8 mouse cellular contexts compared by ENCODE assay signal in the genomic region with DNA sequence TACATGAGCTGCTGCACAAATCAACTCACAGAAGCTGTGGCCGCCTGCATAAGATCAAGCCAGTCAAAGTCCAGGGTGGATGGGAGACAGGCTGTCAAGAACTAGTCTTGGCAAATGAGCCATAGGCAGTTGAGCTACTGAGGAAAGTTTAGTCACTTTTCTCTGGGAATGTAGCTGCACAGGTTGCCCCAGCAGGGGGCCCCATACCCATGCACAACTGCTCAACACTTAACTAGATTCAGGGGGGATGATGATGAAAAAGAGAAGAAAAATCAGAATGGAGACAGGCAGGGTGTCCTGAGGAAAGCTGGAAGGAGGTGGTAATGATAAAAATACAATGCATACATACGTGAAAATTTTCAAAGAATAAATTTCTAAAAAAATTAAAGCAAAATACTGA. TPM values are rescaled to one million over a fixed set of nuclear protein-coding genes. Genes with fewer than 3 reads are reported as not detected.
A peak's percentile ranks its signal among the peaks of the same experiment; 100 is the strongest.
DNase-seq lines count a peak whose midpoint lies in the region; ATAC-seq and TF ChIP-seq lines count a peak whose summit lies in the region.

No protein-coding gene starts in this region.

- intact Hi-C loops in left cerebral cortex, postnatal 14 days (cut with DNase I): loop anchor here (5.0 kb wide), 1 partner anchor 44 kb away; the partner anchor contains the start of gene Ralgapa1

- peaks cover 24% of the 10 kb centered on the region for H3K36me3 ChIP-seq in heart, embryonic 15.5 days
- peaks cover 24% of the 10 kb centered on the region for H3K36me3 ChIP-seq in heart, embryonic 12.5 days
- peaks cover 26% of the 10 kb centered on the region for H3K36me3 ChIP-seq in embryonic facial prominence, embryonic 10.5 days (replicated peaks)
- peaks cover 9% of the 10 kb centered on the region; the same call in 1 of the 2 replicates for H3K36me3 ChIP-seq in stomach, postnatal 0 days (ENCODE audit: control insufficient read depth, insufficient read depth, low read length)

- no peak for TF ChIP-seq EP300 in stomach, postnatal 0 days (optimal IDR thresholded peaks at IDR 0.05)

- no peaks in the 10 kb centered on the region for H3K4me1 ChIP-seq in heart, embryonic 15.5 days (replicated peaks)
- H3K4me1 ChIP-seq in heart, embryonic 12.5 days (replicated peaks): no peaks in the 10 kb centered on the region
- no peaks in the 10 kb centered on the region for H3K4me1 ChIP-seq in embryonic facial prominence, embryonic 10.5 days
- H3K4me1 ChIP-seq in stomach, postnatal 0 days (replicated peaks; ENCODE audit: control insufficient read depth, insufficient read depth): no peaks in the 10 kb centered on the region

- peak overlapping the region; percentile 20; the same call in 1 of the 2 replicates for H3K27ac ChIP-seq in heart, embryonic 15.5 days
- H3K27ac ChIP-seq in heart, embryonic 12.5 days (ENCODE audit: poor library complexity, severe bottlenecking): no peak overlapping the region
- H3K27ac ChIP-seq in embryonic facial prominence, embryonic 10.5 days (replicated peaks): no peak overlapping the region
- no peak overlapping the region for H3K27ac ChIP-seq in stomach, postnatal 0 days (replicated peaks)

- no peaks in the 10 kb centered on the region for H3K27me3 ChIP-seq in heart, embryonic 15.5 days
- no peaks in the 10 kb centered on the region for H3K27me3 ChIP-seq in heart, embryonic 12.5 days (replicated peaks)
- H3K27me3 ChIP-seq in embryonic facial prominence, embryonic 10.5 days (replicated peaks; ENCODE audit: low read depth, poor library complexity, severe bottlenecking): no peaks in the 10 kb centered on the region
- no peaks in the 10 kb centered on the region for H3K27me3 ChIP-seq in stomach, postnatal 0 days (ENCODE audit: control insufficient read depth, insufficient read depth, low read length)

- H3K4me3 ChIP-seq in heart, embryonic 15.5 days: no peak overlapping the region
- no peak overlapping the region for H3K4me3 ChIP-seq in heart, embryonic 12.5 days
- H3K4me3 ChIP-seq in embryonic facial prominence, embryonic 10.5 days: no peak overlapping the region
- H3K4me3 ChIP-seq in stomach, postnatal 0 days (ENCODE audit: low read depth, low read length): no peak overlapping the region

- TF ChIP-seq CTCF in stomach, postnatal 0 days (IDR thresholded peaks at IDR 0.05; ENCODE audit: low read depth): peak; percentile 72

- no peak for ATAC-seq in heart, embryonic 15.5 days (replicated peaks; ENCODE audit: insufficient number of reproducible peaks, insufficient read depth, low FRiP score, low read depth)
- no peak for ATAC-seq in heart, embryonic 12.5 days (ENCODE audit: insufficient number of reproducible peaks, low FRiP score)
- no peak for ATAC-seq in stomach, postnatal 0 days (ENCODE audit: low FRiP score, low TSS enrichment)

- H3K9me3 ChIP-seq in heart, embryonic 15.5 days (replicated peaks): no peaks in the 10 kb centered on the region
- no peaks in the 10 kb centered on the region for H3K9me3 ChIP-seq in heart, embryonic 12.5 days (replicated peaks)
- no peaks in the 10 kb centered on the region for H3K9me3 ChIP-seq in embryonic facial prominence, embryonic 10.5 days
- H3K9me3 ChIP-seq in stomach, postnatal 0 days (ENCODE audit: control insufficient read depth, low read length): no peaks in the 10 kb centered on the region

- WGBS in heart, embryonic 15.5 days: 68% methylated on average over 2 of the region's 2 CpGs
- WGBS in heart, embryonic 12.5 days: 76% methylated on average over 2 of the region's 2 CpGs
- 82% methylated on average over 2 of the region's 2 CpGs for WGBS in embryonic facial prominence, embryonic 10.5 days
- 89% methylated on average over 2 of the region's 2 CpGs for WGBS in stomach, postnatal 0 days

- peak; percentile 63 for DNase-seq in 3T3-L1 (ENCODE audit: low read depth, low spot score)
- peak; percentile 35 for DNase-seq in Muller cell, postnatal 12 days (ENCODE audit: inconsistent ontology term)
- DNase-seq in embryonic facial prominence, embryonic 10.5 days (ENCODE audit: low spot score): peak; percentile 35
- peak; percentile 39 to 43 for DNase-seq in kidney, postnatal 4 days
- DNase-seq in stomach, postnatal 0 days (ENCODE audit: low spot score): peak; percentile 36
- no peak for DNase-seq in left cerebral cortex, postnatal 14 days (ENCODE audit: low spot score in 2 of 2)

- H3K9ac ChIP-seq in heart, embryonic 15.5 days: no peak overlapping the region
- H3K9ac ChIP-seq in heart, embryonic 12.5 days: no peak overlapping the region
- no peak overlapping the region for H3K9ac ChIP-seq in stomach, postnatal 0 days (ENCODE audit: low read length)

- no peak overlapping the region for H3K4me2 ChIP-seq in heart, embryonic 15.5 days
- H3K4me2 ChIP-seq in heart, embryonic 12.5 days: no peak overlapping the region
- H3K4me2 ChIP-seq in stomach, postnatal 0 days (replicated peaks; ENCODE audit: low read depth): no peak overlapping the region

RNA-seq across cellular contexts. Expression of gene Ralgapa1, which starts 42.7 kb away (rescaled TPM):
- 16.7 and 17.6 TPM in 2 replicates for polyA plus RNA-seq in heart, embryonic 15.5 days (2015; fragmentation: Nextera tagmentation; extraction: Ambion mirVana)
- polyA plus RNA-seq in heart, embryonic 12.5 days (2016; fragmentation: Nextera tagmentation; extraction: Ambion mirVana): 20.4 and 23.2 TPM in 2 replicates
- polyA plus RNA-seq in embryonic facial prominence, embryonic 10.5 days (2016; fragmentation: Nextera tagmentation; extraction: Ambion mirVana): 9.7 and 11.0 TPM in 2 replicates
- 7.9 and 8.8 TPM in 2 replicates for polyA plus RNA-seq in stomach, postnatal 0 days (2015; fragmentation: Nextera tagmentation; extraction: Ambion mirVana)
- 100 to 1,000 TPM; 112 to 126 TPM for total RNA-seq in left cerebral cortex, postnatal 14 days (2021)

RNA-seq across cellular contexts. Expression of gene Brms1l, which starts 57.8 kb away (rescaled TPM):
- polyA plus RNA-seq in heart, embryonic 15.5 days (2015; fragmentation: Nextera tagmentation; extraction: Ambion mirVana): 24.6 and 28.0 TPM in 2 replicates
- 29.6 and 31.7 TPM in 2 replicates for polyA plus RNA-seq in heart, embryonic 12.5 days (2016; fragmentation: Nextera tagmentation; extraction: Ambion mirVana)
- polyA plus RNA-seq in embryonic facial prominence, embryonic 10.5 days (2016; fragmentation: Nextera tagmentation; extraction: Ambion mirVana): 42.4 and 45.3 TPM in 2 replicates
- polyA plus RNA-seq in stomach, postnatal 0 days (2015; fragmentation: Nextera tagmentation; extraction: Ambion mirVana): 15.5 TPM in 2 replicates
- total RNA-seq in left cerebral cortex, postnatal 14 days (2021): 10 to 100 TPM; 58.7 to 63.8 TPM

Comparison
In these comparisons a context has a peak if more than half of its experiments do, and no peak if none do; other contexts are left out.
1. DNase-seq: peak in 3T3-L1 (single experiment), Muller cell, postnatal 12 days (single experiment), embryonic facial prominence, embryonic 10.5 days (single experiment), kidney, postnatal 4 days (2 of 2) and stomach, postnatal 0 days (single experiment); none in left cerebral cortex, postnatal 14 days (0 of 2).